Mouse (Mus musculus) erythroblast, embryonic 14.5 days (primary cell): ENCODE results near the gene Glul.

Source experiments
- GATA1 ChIP-seq: IDR thresholded peaks from 2 replicates; pipeline ENCODE4 v1.6.1; 2012; ENCODE audit warnings: low read length, inconsistent platforms, mixed read lengths
- TAL1 ChIP-seq: IDR thresholded peaks from 3 replicates; pipeline ENCODE4 v1.6.1; 2012; ENCODE audit warnings: low read length, inconsistent platforms, mixed read lengths

DNA sequence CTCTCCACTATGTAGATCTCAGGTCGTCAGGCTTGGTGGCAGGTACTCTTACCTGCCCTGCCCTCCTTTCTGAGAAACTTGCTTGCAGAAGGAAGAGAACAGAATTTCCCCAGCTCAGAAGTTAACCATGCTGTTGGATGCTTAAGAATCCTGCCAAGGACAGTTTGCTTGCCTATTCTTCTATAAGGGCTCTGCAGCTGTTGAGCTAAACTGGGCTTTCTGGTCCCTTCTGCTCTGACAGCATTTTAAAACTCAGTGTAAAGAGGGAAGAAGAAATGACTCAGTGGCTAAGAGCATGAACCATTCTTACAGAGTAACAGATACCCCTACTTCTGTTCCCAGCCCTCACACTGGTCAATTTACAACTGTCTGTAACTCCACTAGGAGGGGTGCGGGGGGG, 41.2 kb downstream of the Glul start:
- TF ChIP-seq TAL1 = no peak
- no peak for TF ChIP-seq GATA1
